In genomic region chr12:73534591-73534990, GRCm38 (mm10) we compare ENCODE assay signal across 8 mouse cellular contexts. TPM values are rescaled to one million over a fixed set of nuclear protein-coding genes. Genes with fewer than 3 reads are reported as not detected.
DNase-seq lines count a peak whose midpoint lies in the region; ATAC-seq and TF ChIP-seq lines count a peak whose summit lies in the region.

No protein-coding gene starts in this region.

- peaks cover 24% of the 10 kb centered on the region for H3K27me3 ChIP-seq in kidney, embryonic 15.5 days
- no peaks in the 10 kb centered on the region for H3K27me3 ChIP-seq in G1E (ENCODE audit: insufficient read depth, low read length)
- peaks cover 11% of the 10 kb centered on the region; the same call in 1 of the 2 replicates for H3K27me3 ChIP-seq in heart, postnatal 0 days (ENCODE audit: control insufficient read depth, insufficient read depth, low read length)

- H3K36me3 ChIP-seq in kidney, embryonic 15.5 days = no peaks in the 10 kb centered on the region
- H3K36me3 ChIP-seq in G1E (replicated peaks) = no peaks in the 10 kb centered on the region
- no peaks in the 10 kb centered on the region for H3K36me3 ChIP-seq in heart, postnatal 0 days (replicated peaks; ENCODE audit: control insufficient read depth, insufficient read depth, low read length)

- no peak overlapping the region for H3K4me2 ChIP-seq in kidney, embryonic 15.5 days
- no peak overlapping the region for H3K4me2 ChIP-seq in heart, postnatal 0 days (ENCODE audit: low read depth, low read length)

- H3K4me3 ChIP-seq in kidney, embryonic 15.5 days (replicated peaks) = no peak overlapping the region
- no peak overlapping the region for H3K4me3 ChIP-seq in G1E (ENCODE audit: low read depth, low read length)
- no peak overlapping the region for H3K4me3 ChIP-seq in heart, postnatal 0 days (ENCODE audit: low read depth, low read length)

- ATAC-seq in kidney, embryonic 15.5 days (replicated peaks; ENCODE audit: low FRiP score) = no peak
- no peak; the same call in 1 of the 2 replicates for ATAC-seq in G1E (ENCODE audit: extremely low read depth, insufficient number of reproducible peaks, low FRiP score, poor library complexity, severe bottlenecking)
- no peak for ATAC-seq in heart, postnatal 0 days (ENCODE audit: insufficient read depth, low read depth)
- ATAC-seq in neutrophil, adult 5-6 weeks (ENCODE audit: extremely low read depth, insufficient number of reproducible peaks, low FRiP score, poor library complexity, severe bottlenecking) = 0 out of 2 replicates have a peak, but pooled peaks have one; percentile 19

- H3K9me3 ChIP-seq in kidney, embryonic 15.5 days (replicated peaks) = no peaks in the 10 kb centered on the region
- H3K9me3 ChIP-seq in G1E (replicated peaks) = no peaks in the 10 kb centered on the region
- no peaks in the 10 kb centered on the region for H3K9me3 ChIP-seq in heart, postnatal 0 days (replicated peaks; ENCODE audit: control insufficient read depth, low read length)

- no peak for TF ChIP-seq EP300 in heart, postnatal 0 days (IDR thresholded peaks at IDR 0.05; ENCODE audit: low read depth)

- intact Hi-C loops in left cerebral cortex, postnatal 25 days (cut with DNase I) = no loop called here

- 13% methylated on average over 9 of the region's 9 CpGs for WGBS in kidney, embryonic 15.5 days
- 12% methylated on average over 9 of the region's 9 CpGs for WGBS in heart, postnatal 0 days

- H3K9ac ChIP-seq in kidney, embryonic 15.5 days = no peak overlapping the region
- no peak overlapping the region for H3K9ac ChIP-seq in heart, postnatal 0 days (replicated peaks; ENCODE audit: low read depth, low read length)

- peak; percentile 78 for TF ChIP-seq CTCF in G1E (IDR thresholded peaks at IDR 0.05; ENCODE audit: low read depth, low read length)
- peak; percentile 65 for TF ChIP-seq CTCF in heart, postnatal 0 days (IDR thresholded peaks at IDR 0.05; ENCODE audit: low read depth)

- no peak overlapping the region for H3K27ac ChIP-seq in kidney, embryonic 15.5 days
- no peak overlapping the region for H3K27ac ChIP-seq in heart, postnatal 0 days (ENCODE audit: low read depth)

- DNase-seq in kidney, adult 18-20 months = peak; percentile 71
- DNase-seq in G1E (ENCODE audit: low spot score) = peak; percentile 19
- peak; percentile 13 for DNase-seq in c-Kit-negative CD71-positive TER-119-positive erythroid progenitor cells, embryonic 14.5 days (ENCODE audit: low read depth, low spot score)
- DNase-seq in heart, postnatal 0 days (ENCODE audit: low spot score) = peak; percentile 72
- DNase-seq in left cerebral cortex, postnatal 25 days (ENCODE audit: low spot score in 2 of 2) = peak; percentile 41 to 73
- no peak for DNase-seq in ovary, adult 18-20 months (ENCODE audit: low spot score)

- no peaks in the 10 kb centered on the region for H3K4me1 ChIP-seq in kidney, embryonic 15.5 days
- no peaks in the 10 kb centered on the region for H3K4me1 ChIP-seq in G1E (ENCODE audit: insufficient read depth, low read depth, low read length)
- no peaks in the 10 kb centered on the region; the same call in none of the 2 replicates for H3K4me1 ChIP-seq in heart, postnatal 0 days (ENCODE audit: control insufficient read depth, insufficient read depth)

RNA-seq across cellular contexts. Expression of gene Tmem30b, which starts 11.6 kb away (rescaled TPM):
- polyA plus RNA-seq in kidney, embryonic 15.5 days (2015; fragmentation: Nextera tagmentation; extraction: Ambion mirVana) = 9.8 and 11.6 TPM in 2 replicates
- total RNA-seq in G1E (2014; fragmentation: Nextera tagmentation) (not detected in 2 replicates), G1E (2017) (0.22 TPM in 1 of 2 replicates, not detected in the other)
- polyA plus RNA-seq in G1E (2012) = not detected in 2 replicates
- 0.31 and 1.9 TPM in 2 replicates for total RNA-seq in heart, postnatal 0 days (2014; rRNA removed; ENCODE audit: low replicate concordance)
- polyA plus RNA-seq in heart, postnatal 0 days (2015; fragmentation: Nextera tagmentation; extraction: Ambion mirVana) = 0.14 and 0.25 TPM in 2 replicates
- total RNA-seq in left cerebral cortex, postnatal 25 days (2021) = not detected
- not detected in 2 replicates for total RNA-seq in neutrophil, adult 5-6 weeks (2017)

RNA-seq across cellular contexts. Expression of gene Prkch, which starts 50.0 kb away (rescaled TPM):
- polyA plus RNA-seq in kidney, embryonic 15.5 days (2015; fragmentation: Nextera tagmentation; extraction: Ambion mirVana) = 10.9 and 11.9 TPM in 2 replicates
- not detected in 2 replicates for total RNA-seq in G1E (2014; fragmentation: Nextera tagmentation)
- total RNA-seq in G1E (2017) = 0.17 and 0.33 TPM in 2 replicates
- not detected in 2 replicates for polyA plus RNA-seq in G1E (2012)
- 20.5 and 20.8 TPM in 2 replicates for total RNA-seq in heart, postnatal 0 days (2014; rRNA removed; ENCODE audit: low replicate concordance)
- polyA plus RNA-seq in heart, postnatal 0 days (2015; fragmentation: Nextera tagmentation; extraction: Ambion mirVana) = 7.4 and 7.9 TPM in 2 replicates
- total RNA-seq in left cerebral cortex, postnatal 25 days (2021) = 1 to 10 TPM; 3.5 to 9.3 TPM
- total RNA-seq in neutrophil, adult 5-6 weeks (2017) = 21.6 and 24.1 TPM in 2 replicates
